Mouse (Mus musculus) layer of hippocampus, adult 11-12 months (tissue): ENCODE measurements around the gene Plpp7.

Experiments
- DNase-seq: peaks from one replicate; pipeline ENCODE4 v3.0.0; 2022; ENCODE audit warnings: low spot score

Gene Plpp7

GRCm38 (mm10) chr2:32102944-32103343 lies 7.6 kb downstream of the Plpp7 start:
- no peak for DNase-seq

GRCm38 (mm10) chr2:32103557-32103956 lies 8.2 kb downstream of the Plpp7 start:
- DNase-seq = no peak

GRCm38 (mm10) chr2:32104122-32104521 lies 8.8 kb downstream of the Plpp7 start:
- no peak for DNase-seq

- no peak for DNase-seq
These were observed 10.0 kb downstream of the Plpp7 start for GRCm38 (mm10) chr2:32105117-32105913.

GRCm38 (mm10) chr2:32105930-32106329 lies 10.6 kb downstream of the Plpp7 start:
- no peak for DNase-seq

- no peak for DNase-seq
These were observed 15.9 kb downstream of the Plpp7 start for GRCm38 (mm10) chr2:32111268-32111667.

- no peak for DNase-seq
These were observed 17.2 kb downstream of the Plpp7 start for GRCm38 (mm10) chr2:32112548-32112947.

GRCm38 (mm10) chr2:32115851-32116268 lies 20.5 kb downstream of the Plpp7 start:
- DNase-seq = no peak

GRCm38 (mm10) chr2:32119802-32120750 lies 24.7 kb downstream of the Plpp7 start:
- DNase-seq = no peak

- no peak for DNase-seq
These were observed 25.8 kb downstream of the Plpp7 start for GRCm38 (mm10) chr2:32121150-32121549.

- no peak for DNase-seq
These were observed 26.5 kb downstream of the Plpp7 start for GRCm38 (mm10) chr2:32121785-32122184.

- no peak for DNase-seq
These were observed 32.6 kb downstream of the Plpp7 start for GRCm38 (mm10) chr2:32127653-32128535.

- no peak for DNase-seq
These were observed 33.2 kb downstream of the Plpp7 start for GRCm38 (mm10) chr2:32128536-32128841.

- no peak for DNase-seq
These were observed 34.2 kb downstream of the Plpp7 start for GRCm38 (mm10) chr2:32129383-32130074.

GRCm38 (mm10) chr2:32130435-32130834 lies 35.1 kb downstream of the Plpp7 start:
- peak; percentile 67 for DNase-seq

GRCm38 (mm10) chr2:32131205-32131834 lies 36.0 kb downstream of the Plpp7 start:
- no peak for DNase-seq

GRCm38 (mm10) chr2:32131866-32132566 lies 36.7 kb downstream of the Plpp7 start:
- no peak for DNase-seq

GRCm38 (mm10) chr2:32132567-32132992 lies 37.3 kb downstream of the Plpp7 start:
- DNase-seq = no peak

- DNase-seq = peak; percentile 96
These were observed 38.7 kb downstream of the Plpp7 start for GRCm38 (mm10) chr2:32134039-32134438.

GRCm38 (mm10) chr2:32137667-32138266 lies 42.4 kb downstream of the Plpp7 start:
- DNase-seq = peak; percentile 97
